Mouse (Mus musculus): Measurements from ENCODE around the gene Asb8.

Gene Asb8

GRCm38 (mm10) chr15:98155272-98155671 is 10.2 kb downstream of the Asb8 start:
- DNase-seq = peak; percentile 19

- DNase-seq = peak; percentile 61
Measured at GRCm38 (mm10) chr15:98154631-98155030, 10.8 kb downstream of the Asb8 start.

GRCm38 (mm10) chr15:98154146-98154545 is 11.3 kb downstream of the Asb8 start:
- peak; percentile 85 for DNase-seq

- peak; percentile 85 for DNase-seq
Measured at GRCm38 (mm10) chr15:98153625-98154024, 11.8 kb downstream of the Asb8 start.

- peak; percentile 87 for DNase-seq
Measured at GRCm38 (mm10) chr15:98152916-98153315, 12.5 kb downstream of the Asb8 start.

- peak; percentile 97 for DNase-seq
Measured at GRCm38 (mm10) chr15:98149166-98149602, 16.2 kb downstream of the Asb8 start.

- peak; percentile 14 for DNase-seq
Measured at GRCm38 (mm10) chr15:98148356-98148755, 17.1 kb downstream of the Asb8 start.

GRCm38 (mm10) chr15:98145559-98146181 is 19.8 kb downstream of the Asb8 start:
- DNase-seq = peak; percentile 99

GRCm38 (mm10) chr15:98144861-98145507 is 20.4 kb downstream of the Asb8 start:
- peak; percentile 79 for DNase-seq

- DNase-seq = peak; percentile 70
Measured at GRCm38 (mm10) chr15:98142515-98142914, 22.9 kb downstream of the Asb8 start.

- peak; percentile 45 for DNase-seq
Measured at GRCm38 (mm10) chr15:98140809-98141208, 24.6 kb downstream of the Asb8 start.

- peak; percentile 59 for DNase-seq
Measured at GRCm38 (mm10) chr15:98139763-98140162, 25.7 kb downstream of the Asb8 start.

- peak; percentile 80 for DNase-seq
Measured at GRCm38 (mm10) chr15:98136871-98137270, 28.6 kb downstream of the Asb8 start.

GRCm38 (mm10) chr15:98135671-98136070 is 29.8 kb downstream of the Asb8 start:
- peak; percentile 82 for DNase-seq

GRCm38 (mm10) chr15:98134666-98135065 is 30.8 kb downstream of the Asb8 start:
- no peak for DNase-seq

GRCm38 (mm10) chr15:98134034-98134433 is 31.4 kb downstream of the Asb8 start:
- no peak for DNase-seq

GRCm38 (mm10) chr15:98133471-98133870 is 32.0 kb downstream of the Asb8 start:
- DNase-seq = peak; percentile 95

- peak; percentile 92 for DNase-seq
Measured at GRCm38 (mm10) chr15:98131942-98132655, 33.3 kb downstream of the Asb8 start.

GRCm38 (mm10) chr15:98131451-98131850 is 34.0 kb downstream of the Asb8 start:
- DNase-seq = no peak

GRCm38 (mm10) chr15:98131001-98131400 is 34.4 kb downstream of the Asb8 start:
- DNase-seq = peak; percentile 96

- peak; percentile 79 for DNase-seq
Measured at GRCm38 (mm10) chr15:98120831-98121230, 44.6 kb downstream of the Asb8 start.

GRCm38 (mm10) chr15:98119363-98119762 is 46.1 kb downstream of the Asb8 start:
- peak; percentile 86 for DNase-seq

- peak; percentile 84 for DNase-seq
Measured at GRCm38 (mm10) chr15:98116287-98116686, 49.1 kb downstream of the Asb8 start.

GRCm38 (mm10) chr15:98115779-98116163 is 49.7 kb downstream of the Asb8 start:
- no peak for DNase-seq

Measured in heart, adult 11 months (tissue).